Mouse (Mus musculus) intestine, postnatal 0 days (tissue): ENCODE data around the gene Slc6a18. TPM values are rescaled to one million over a fixed set of nuclear protein-coding genes. Genes with fewer than 3 reads are reported as not detected.

Source experiments
- ATAC-seq: fragments of 200-750 bp; cut with Nextera tagmentation; 2 replicates; pipeline ENCODE4 v1.8.0; 2017; ENCODE audit warnings: mild to moderate bottlenecking, moderate TSS enrichment, moderate library complexity
- H3K27ac ChIP-seq: fragments of 300-500 bp; sonication (generic); 2 replicates; pipeline ENCODE4 v1.5.1; 2014; ENCODE audit warnings: mild to moderate bottlenecking, low read depth, low read length, moderate library complexity
- H3K27me3 ChIP-seq: fragments of 300-500 bp; sonication (generic); replicated peaks from 2 replicates; pipeline ENCODE4 v1.6.1; 2014; ENCODE audit warnings: low read length, mixed read lengths; ENCODE audit not compliant: control insufficient read depth, insufficient read depth
- H3K36me3 ChIP-seq: fragments of 300-500 bp; sonication (generic); 2 replicates; pipeline ENCODE4 v1.6.1; 2014; ENCODE audit warnings: mild to moderate bottlenecking, moderate library complexity; ENCODE audit not compliant: control insufficient read depth, insufficient read depth
- H3K4me1 ChIP-seq: fragments of 300-500 bp; sonication (generic); replicated peaks from 2 replicates; pipeline ENCODE4 v1.6.1; 2014; ENCODE audit warnings: antibody characterized with exemption, low read length, mixed read lengths; ENCODE audit not compliant: control insufficient read depth, insufficient read depth
- H3K4me2 ChIP-seq: fragments of 300-500 bp; sonication (generic); replicated peaks from 2 replicates; pipeline ENCODE4 v1.6.1; 2014; ENCODE audit warnings: low read depth, mild to moderate bottlenecking, moderate library complexity
- H3K4me3 ChIP-seq: fragments of 300-500 bp; sonication (generic); 2 replicates; pipeline ENCODE4 v1.5.1; 2014; ENCODE audit warnings: low read depth, low read length
- H3K9ac ChIP-seq: fragments of 300-500 bp; sonication (generic); 2 replicates; pipeline ENCODE4 v1.6.1; 2014; ENCODE audit warnings: mild to moderate bottlenecking, low read depth, low read length
- H3K9me3 ChIP-seq: fragments of 300-500 bp; sonication (generic); 2 replicates; pipeline ENCODE4 v1.6.1; 2016; ENCODE audit warnings: mixed run types; ENCODE audit not compliant: control insufficient read depth
- CTCF ChIP-seq: sonication (generic); IDR thresholded peaks from 2 replicates; pipeline ENCODE4 v1.5.1; 2016; ENCODE audit warnings: low read depth, mild to moderate bottlenecking, control low read depth, antibody characterized with exemption, moderate library complexity
- WGBS: fragments of 180-500 bp; shearing (Covaris S2); extraction: QIAGEN DNeasy Blood & Tissue Kit; methylation state at CpG from one replicate; pipeline ENCODE4 v1.1.7; 2014; 5-methylcytosine and 5-hydroxymethylcytosine counted together
- polyA plus RNA-seq: library from polyadenylated mRNA; unstranded; fragments of >200 nt; fragmentation: Nextera tagmentation; extraction: Ambion mirVana; gene quantifications from 2 replicates; pipeline ENCODE4 v1.2.1, GENCODE M21; 2015

Gene Slc6a18
- polyA plus RNA-seq, 1 experiment from 2014 or later, result 0.20 TPM

GRCm38 (mm10) chr13:73626745-73627549, 50.9 kb downstream of the Slc6a18 start, which contains the start of gene Tert:
Gene Tert, plus strand, starts transcription at chr13:73626911.
- Histone ChIP-seq H3K4me3 (peak within 1 kb of the TSS; percentile 47), H3K4me1 (peaks cover 14% of the 10 kb centered on the region; the same call in 1 of the 2 replicates), H3K4me2 (peak within 1 kb of the TSS; percentile 76), H3K27me3 (no peaks in the 10 kb centered on the region), H3K36me3 (peaks cover 8% of the 10 kb centered on the region; the same call in 1 of the 2 replicates), H3K9me3 (no peaks in the 10 kb centered on the region), H3K9ac (peak within 1 kb of the TSS; percentile 48; the same call in 1 of the 2 replicates), H3K27ac (peak within 1 kb of the TSS; percentile 75)
- TF ChIP-seq CTCF, result peak; percentile 73
- WGBS, result 7% methylated on average over 47 of the region's 47 CpGs
- ATAC-seq, result peak; percentile 90

- Histone ChIP-seq H3K9ac (no peak overlapping the region), H3K4me1 (peaks cover 14% of the 10 kb centered on the region; the same call in 1 of the 2 replicates), H3K4me3 (peak overlapping the region; percentile 47), H3K27me3 (no peaks in the 10 kb centered on the region), H3K36me3 (peaks cover 13% of the 10 kb centered on the region; the same call in 1 of the 2 replicates), H3K4me2 (peak overlapping the region; percentile 76), H3K9me3 (no peaks in the 10 kb centered on the region), H3K27ac (peak overlapping the region; percentile 75; the same call in 1 of the 2 replicates)
- WGBS, result 42% methylated on average over 6 of the region's 6 CpGs
- TF ChIP-seq CTCF, result no peak; the same call in 1 of the 2 replicates
- ATAC-seq, result no peak
Measured at GRCm38 (mm10) chr13:73626410-73626744, 51.4 kb downstream of the Slc6a18 start.

GRCm38 (mm10) chr13:73620637-73621036, 57.2 kb downstream of the Slc6a18 start:
- no peak overlapping the region for H3K27ac ChIP-seq
- no peaks in the 10 kb centered on the region for H3K4me1 ChIP-seq
- TF ChIP-seq CTCF, result peak; percentile 60
- H3K9ac ChIP-seq, result no peak overlapping the region
- ATAC-seq, result no peak
- no peak overlapping the region for H3K4me3 ChIP-seq
- no peaks in the 10 kb centered on the region for H3K27me3 ChIP-seq
- peaks cover 63% of the 10 kb centered on the region for H3K36me3 ChIP-seq
- no peak overlapping the region for H3K4me2 ChIP-seq
- no peaks in the 10 kb centered on the region for H3K9me3 ChIP-seq
- WGBS, result 65% methylated on average over 6 of the region's 6 CpGs

- ATAC-seq, result no peak
- Histone ChIP-seq H3K4me2 (no peak overlapping the region), H3K9ac (no peak overlapping the region), H3K36me3 (peaks cover 85% of the 10 kb centered on the region), H3K27me3 (no peaks in the 10 kb centered on the region), H3K4me1 (no peaks in the 10 kb centered on the region), H3K9me3 (no peaks in the 10 kb centered on the region), H3K4me3 (no peak overlapping the region), H3K27ac (no peak overlapping the region)
- WGBS, result 92% methylated on average over 5 of the region's 5 CpGs
- no peak for TF ChIP-seq CTCF
Measured at GRCm38 (mm10) chr13:73618406-73618805, 59.4 kb downstream of the Slc6a18 start.

Other genes starting within 250 kb of the Slc6a18 start
- 8.2 and 8.4 TPM in 2 replicates for gene Lpcat1, start 210.8 kb downstream of the Slc6a18 start, polyA plus RNA-seq
- gene Slc6a3, start 141.3 kb downstream of the Slc6a18 start, polyA plus RNA-seq, result 4.3 and 5.0 TPM in 2 replicates
- gene Clptm1l, start 74.0 kb downstream of the Slc6a18 start, polyA plus RNA-seq, result 127 and 132 TPM in 2 replicates
- gene Tert, start 51.1 kb downstream of the Slc6a18 start, polyA plus RNA-seq, result 2.4 and 3.0 TPM in 2 replicates
- gene Slc6a19, start 26.8 kb upstream of the Slc6a18 start, polyA plus RNA-seq, result 110 and 119 TPM in 2 replicates
- gene Slc12a7, start 55.1 kb upstream of the Slc6a18 start, polyA plus RNA-seq, result 12.9 and 13.4 TPM in 2 replicates
- 4.1 and 4.6 TPM in 2 replicates for gene Nkd2, start 169.6 kb upstream of the Slc6a18 start, polyA plus RNA-seq